Mouse (Mus musculus): ENCODE results near the gene Pld1. TPM values are rescaled to one million over a fixed set of nuclear protein-coding genes. Genes with fewer than 3 reads are reported as not detected.
"Not testable (repeated sequence)": the region's sequence is repeated elsewhere in the genome, so short reads cannot be mapped to it uniquely, and the experiment has no call there.

Pld1 gene
- polyA plus RNA-seq, 1 experiment: not detected

DNA sequence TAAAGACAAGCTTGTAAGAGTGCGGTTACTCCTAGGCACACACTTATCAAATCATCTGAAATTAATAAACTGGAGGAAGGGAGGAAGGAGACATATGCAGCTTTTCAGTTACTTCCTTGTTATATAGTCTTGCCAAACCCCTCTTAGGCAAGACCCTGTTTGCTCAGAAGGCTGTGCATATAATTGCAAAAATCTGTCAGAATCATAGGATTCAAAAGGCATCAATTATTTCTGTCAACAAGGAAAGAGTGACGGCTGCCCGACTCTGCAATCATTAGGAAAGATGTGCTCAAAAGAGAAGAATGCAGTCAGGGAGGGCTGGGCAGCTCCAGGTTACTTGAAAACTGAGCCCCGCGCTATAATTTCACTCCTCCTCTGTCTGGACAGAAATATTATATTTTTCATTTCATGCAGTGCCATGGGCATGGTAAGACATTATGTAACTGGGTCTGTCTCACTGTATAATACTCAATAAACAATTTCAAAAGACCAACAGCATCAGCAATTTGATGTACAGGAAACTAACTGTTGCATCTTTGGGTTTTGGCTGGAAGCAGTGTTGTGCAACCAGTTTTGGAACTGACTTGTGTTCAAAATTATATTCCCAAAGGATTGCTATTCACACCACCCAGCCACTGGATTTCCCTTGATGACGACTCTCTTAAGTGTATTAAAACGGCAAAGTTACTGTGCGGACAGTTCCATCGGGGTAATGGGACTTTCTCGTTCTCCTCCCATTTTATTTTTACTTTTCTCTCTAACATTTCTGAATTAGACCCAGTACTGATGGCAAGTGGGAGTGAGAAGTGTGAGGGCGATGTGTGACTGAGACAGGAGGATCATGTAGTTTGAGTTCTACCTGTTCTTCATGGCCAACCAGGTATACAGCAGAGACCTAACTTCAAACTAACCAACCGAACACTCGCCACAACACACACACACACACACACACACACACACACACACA lies 1.1 kb upstream of the Pld1 start:
- peaks cover 5% of the 10 kb centered on the region for H3K4me1 ChIP-seq (ENCODE audit: control insufficient read depth)
- H3K36me3 ChIP-seq (ENCODE audit: control insufficient read depth): no peaks in the 10 kb centered on the region
- no peaks in the 10 kb centered on the region for H3K9me3 ChIP-seq (ENCODE audit: control insufficient read depth, low read length)
- peaks cover 25% of the 10 kb centered on the region for H3K27me3 ChIP-seq (ENCODE audit: control insufficient read depth)
- TF ChIP-seq GATA1 (IDR thresholded peaks at IDR 0.05; ENCODE audit: low read length): no peak
- H3K4me3 ChIP-seq (replicated peaks): no peak overlapping the region

- H3K4me1 ChIP-seq (ENCODE audit: control insufficient read depth): peaks cover 5% of the 10 kb centered on the region
- H3K9me3 ChIP-seq (ENCODE audit: control insufficient read depth, low read length): no peaks in the 10 kb centered on the region
- H3K36me3 ChIP-seq (ENCODE audit: control insufficient read depth): no peaks in the 10 kb centered on the region
- TF ChIP-seq GATA1 (IDR thresholded peaks at IDR 0.05; ENCODE audit: low read length) (no peak), TAL1 (IDR thresholded peaks at IDR 0.05; ENCODE audit: low read length) (no peak)
- H3K4me3 ChIP-seq (replicated peaks): no peak overlapping the region
- H3K27me3 ChIP-seq (ENCODE audit: control insufficient read depth): peaks cover 25% of the 10 kb centered on the region
Observed at GRCm38 (mm10) chr3:27941634-27942033, 3.1 kb downstream of the Pld1 start.

- H3K27me3 ChIP-seq (ENCODE audit: control insufficient read depth): peaks cover 18% of the 10 kb centered on the region
- H3K4me1 ChIP-seq (ENCODE audit: control insufficient read depth): peaks cover 5% of the 10 kb centered on the region
- H3K9me3 ChIP-seq (ENCODE audit: control insufficient read depth, low read length): no peaks in the 10 kb centered on the region
- H3K36me3 ChIP-seq (ENCODE audit: control insufficient read depth): no peaks in the 10 kb centered on the region
- no peak overlapping the region for H3K4me3 ChIP-seq (replicated peaks)
- TF ChIP-seq TAL1 (IDR thresholded peaks at IDR 0.05; ENCODE audit: low read length): no peak
- TF ChIP-seq GATA1 (IDR thresholded peaks at IDR 0.05; ENCODE audit: low read length): no peak
Observed at GRCm38 (mm10) chr3:27942991-27943390, 4.5 kb downstream of the Pld1 start.

- H3K4me1 ChIP-seq (ENCODE audit: control insufficient read depth); H3K9me3 ChIP-seq (ENCODE audit: control insufficient read depth, low read length); H3K36me3 ChIP-seq (ENCODE audit: control insufficient read depth); H3K27me3 ChIP-seq (ENCODE audit: control insufficient read depth); H3K4me3 ChIP-seq (replicated peaks): not testable (repeated sequence)
Observed at GRCm38 (mm10) chr3:27945397-27945796, 6.9 kb downstream of the Pld1 start.

GRCm38 (mm10) chr3:27949175-27949872 lies 10.8 kb downstream of the Pld1 start:
- no peak for TF ChIP-seq TAL1 (IDR thresholded peaks at IDR 0.05; ENCODE audit: low read length)
- no peak for TF ChIP-seq GATA1 (IDR thresholded peaks at IDR 0.05; ENCODE audit: low read length)
- H3K4me1 ChIP-seq (ENCODE audit: control insufficient read depth): no peaks in the 10 kb centered on the region
- H3K9me3 ChIP-seq (ENCODE audit: control insufficient read depth, low read length): no peaks in the 10 kb centered on the region
- H3K4me3 ChIP-seq (replicated peaks): no peak overlapping the region
- H3K36me3 ChIP-seq (ENCODE audit: control insufficient read depth): no peaks in the 10 kb centered on the region
- no peaks in the 10 kb centered on the region for H3K27me3 ChIP-seq (ENCODE audit: control insufficient read depth)

GRCm38 (mm10) chr3:27949873-27950250 lies 11.4 kb downstream of the Pld1 start:
- Histone ChIP-seq H3K9me3 (ENCODE audit: control insufficient read depth, low read length) (no peaks in the 10 kb centered on the region), H3K4me1 (ENCODE audit: control insufficient read depth) (no peaks in the 10 kb centered on the region), H3K36me3 (ENCODE audit: control insufficient read depth) (no peaks in the 10 kb centered on the region), H3K4me3 (replicated peaks) (no peak overlapping the region), H3K27me3 (ENCODE audit: control insufficient read depth) (no peaks in the 10 kb centered on the region)
- TF ChIP-seq GATA1 (IDR thresholded peaks at IDR 0.05; ENCODE audit: low read length) (no peak), TAL1 (IDR thresholded peaks at IDR 0.05; ENCODE audit: low read length) (no peak)

DNA sequence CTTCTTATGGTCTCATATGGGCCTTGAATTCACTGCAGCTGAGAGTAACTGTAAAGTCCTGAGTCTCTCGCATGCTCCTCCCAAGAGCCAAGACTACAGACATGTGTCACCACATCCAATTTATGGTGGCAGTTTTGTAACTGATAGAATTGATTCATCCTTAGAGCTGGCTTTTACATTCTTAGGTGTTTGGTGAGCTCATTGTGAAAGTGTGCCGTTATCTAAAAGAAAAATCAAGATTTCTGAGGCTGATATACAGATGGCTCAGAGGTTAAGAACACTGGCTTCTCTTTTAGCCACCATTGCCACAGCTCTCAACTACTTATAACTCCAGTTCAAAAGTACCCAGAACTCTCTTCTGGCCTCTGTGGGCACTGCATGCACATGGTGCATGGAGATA lies 12.2 kb downstream of the Pld1 start:
- Histone ChIP-seq H3K9me3 (ENCODE audit: control insufficient read depth, low read length) (no peaks in the 10 kb centered on the region), H3K4me3 (replicated peaks) (no peak overlapping the region), H3K4me1 (ENCODE audit: control insufficient read depth) (no peaks in the 10 kb centered on the region), H3K36me3 (ENCODE audit: control insufficient read depth) (no peaks in the 10 kb centered on the region), H3K27me3 (ENCODE audit: control insufficient read depth) (no peaks in the 10 kb centered on the region)
- no peak for TF ChIP-seq GATA1 (IDR thresholded peaks at IDR 0.05; ENCODE audit: low read length)
- TF ChIP-seq TAL1 (IDR thresholded peaks at IDR 0.05; ENCODE audit: low read length): no peak

DNA sequence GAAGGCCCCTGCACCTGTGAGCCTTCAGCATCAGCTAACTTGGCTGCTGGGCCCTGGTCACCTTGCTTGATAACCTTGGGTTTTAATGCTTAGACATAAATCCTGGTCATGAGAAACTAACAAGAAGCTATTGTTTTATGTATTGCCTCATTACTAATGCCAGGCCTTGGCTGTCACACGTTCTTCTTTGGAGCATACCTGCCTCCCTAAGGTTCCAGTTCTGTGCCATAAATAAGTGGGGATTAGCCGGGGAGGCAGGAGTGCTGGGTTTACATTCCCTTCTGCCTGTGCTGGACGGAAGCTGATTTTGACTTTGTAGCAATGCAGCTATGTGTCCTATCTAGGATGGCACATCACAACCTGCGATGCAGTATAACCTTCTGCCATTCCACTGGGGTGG lies 13.2 kb downstream of the Pld1 start:
- H3K36me3 ChIP-seq (ENCODE audit: control insufficient read depth): no peaks in the 10 kb centered on the region
- H3K4me3 ChIP-seq (replicated peaks): no peak overlapping the region
- no peaks in the 10 kb centered on the region for H3K4me1 ChIP-seq (ENCODE audit: control insufficient read depth)
- H3K9me3 ChIP-seq (ENCODE audit: control insufficient read depth, low read length): no peaks in the 10 kb centered on the region
- H3K27me3 ChIP-seq (ENCODE audit: control insufficient read depth): no peaks in the 10 kb centered on the region
- TF ChIP-seq TAL1 (IDR thresholded peaks at IDR 0.05; ENCODE audit: low read length): no peak
- no peak for TF ChIP-seq GATA1 (IDR thresholded peaks at IDR 0.05; ENCODE audit: low read length)

DNA sequence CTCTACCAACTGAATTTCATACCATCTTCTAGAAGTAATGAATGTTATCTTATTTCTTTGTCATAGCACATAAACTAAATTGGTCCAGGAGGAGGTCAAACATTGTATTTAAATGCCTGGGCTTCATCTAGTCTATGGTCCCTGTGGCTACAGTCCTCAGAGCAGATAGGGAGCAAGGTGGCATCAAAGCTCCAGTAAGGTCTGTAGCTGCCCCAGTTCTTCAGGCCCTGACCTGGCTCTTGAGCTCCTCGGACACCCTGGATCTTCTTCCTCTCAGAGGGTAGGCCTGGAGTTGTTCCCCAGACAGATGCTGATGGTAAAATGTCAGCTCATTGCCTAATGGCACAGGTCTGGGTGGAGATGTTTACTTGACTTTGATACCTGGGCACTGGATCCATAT lies 17.5 kb downstream of the Pld1 start:
- TF ChIP-seq TAL1 (IDR thresholded peaks at IDR 0.05; ENCODE audit: low read length) (no peak), GATA1 (IDR thresholded peaks at IDR 0.05; ENCODE audit: low read length) (no peak)

More for the DNA sequence above, 17.5 kb downstream of the Pld1 start:
- Histone ChIP-seq H3K27me3 (ENCODE audit: control insufficient read depth) (no peaks in the 10 kb centered on the region), H3K9me3 (ENCODE audit: control insufficient read depth, low read length) (no peaks in the 10 kb centered on the region), H3K4me1 (ENCODE audit: control insufficient read depth) (no peaks in the 10 kb centered on the region), H3K36me3 (ENCODE audit: control insufficient read depth) (no peaks in the 10 kb centered on the region), H3K4me3 (replicated peaks) (no peak overlapping the region)
